Mouse (Mus musculus) CH12.LX (cell line): ENCODE results near the gene Cpsf4. TPM values are rescaled to one million over a fixed set of nuclear protein-coding genes. Genes with fewer than 3 reads are reported as not detected.

Experiments used
- DNase-seq: peaks from one replicate; pipeline ENCODE4 v3.0.0-alpha.2; 2013; ENCODE audit errors: extremely low read depth
- H3K27ac ChIP-seq: 2 replicates; pipeline ENCODE4 v1.5.1; 2012; ENCODE audit warnings: low read depth, mild to moderate bottlenecking, control low read depth, moderate library complexity; ENCODE audit not compliant: insufficient read depth
- H3K27me3 ChIP-seq: replicated peaks from 2 replicates; pipeline ENCODE3; 2012; ENCODE audit warnings: inconsistent platforms
- H3K36me3 ChIP-seq, 2 experiments: replicated peaks in 1 of 2; 2 replicates each; pipeline versions ENCODE3 to v1.6.1; 2012; ENCODE audit warnings: inconsistent platforms in 1 of 2, low read length in 1 of 2, mild to moderate bottlenecking in 1 of 2, mixed read lengths in 1 of 2, moderate library complexity in 1 of 2; ENCODE audit not compliant: control insufficient read depth in 1 of 2, insufficient read depth in 1 of 2
- H3K4me1 ChIP-seq, 2 experiments: 2 replicates each; pipeline ENCODE4 v1.6.1; 2012; ENCODE audit warnings: inconsistent platforms in 1 of 2, moderate library complexity in 1 of 2; ENCODE audit not compliant: insufficient read depth in 2 of 2, control insufficient read depth in 1 of 2
- H3K4me2 ChIP-seq: 2 replicates; pipeline ENCODE4 v1.6.1; 2012; ENCODE audit warnings: low read depth, mild to moderate bottlenecking, control low read depth; ENCODE audit not compliant: poor library complexity, insufficient read depth, severe bottlenecking
- H3K4me3 ChIP-seq, 3 experiments: fragments of 150-350 bp in 1 of 3; sonication (generic) in 1 of 3; replicated peaks in 1 of 3; 2 replicates each; pipeline versions ENCODE3 to v1.5.1; 2011 to 2012; ENCODE audit warnings: low read depth in 2 of 3, low read length in 2 of 3, mild to moderate bottlenecking in 2 of 3, moderate library complexity in 2 of 3, control low read depth in 1 of 3, improper control_type of control experiment in 1 of 3, inconsistent platforms in 1 of 3, mixed read lengths in 1 of 3; ENCODE audit not compliant: poor library complexity in 1 of 3
- H3K79me2 ChIP-seq: replicated peaks from 2 replicates; pipeline ENCODE4 v1.6.1; 2012; ENCODE audit warnings: mild to moderate bottlenecking, moderate library complexity; ENCODE audit not compliant: control insufficient read depth, poor library complexity, insufficient read depth, severe bottlenecking; ENCODE audit errors: extremely low read depth
- H3K9ac ChIP-seq: 2 replicates; pipeline ENCODE4 v1.6.1; 2012; ENCODE audit warnings: low read depth, mild to moderate bottlenecking, control low read depth, moderate library complexity; ENCODE audit not compliant: insufficient read depth
- H3K9me3 ChIP-seq: replicated peaks from 2 replicates; pipeline ENCODE3; 2012; ENCODE audit warnings: low read length, inconsistent platforms, mixed read lengths
- BHLHE40 ChIP-seq: IDR thresholded peaks from 2 replicates; pipeline ENCODE4 v1.6.1; 2011; ENCODE audit warnings: mild to moderate bottlenecking, low read depth, low read length, improper control_type of control experiment
- CHD2 ChIP-seq: IDR thresholded peaks from 2 replicates; pipeline ENCODE4 v1.6.1; 2011; ENCODE audit warnings: low read length, improper control_type of control experiment
- CTCF ChIP-seq, 2 experiments: IDR thresholded peaks in 1 of 2; conservative IDR thresholded peaks in 1 of 2; 2 replicates each; pipeline ENCODE4 v1.5.1; 2011 to 2012; ENCODE audit warnings: low read depth in 2 of 2, low read length in 2 of 2, improper control_type of control experiment in 1 of 2, inconsistent platforms in 1 of 2, mild to moderate bottlenecking in 1 of 2, moderate library complexity in 1 of 2
- ELF1 ChIP-seq: IDR thresholded peaks from 2 replicates; pipeline ENCODE4 v1.6.1; 2014; ENCODE audit warnings: low read depth, mild to moderate bottlenecking, inconsistent platforms, low read length, improper control_type of control experiment
- EP300 ChIP-seq: IDR thresholded peaks from 2 replicates; pipeline ENCODE4 v1.6.1; 2011; ENCODE audit warnings: low read length, improper control_type of control experiment
- GABPA ChIP-seq: IDR thresholded peaks from 2 replicates; pipeline ENCODE4 v1.6.1; 2012; ENCODE audit warnings: low read depth, low read length, improper control_type of control experiment, inconsistent platforms; ENCODE audit not compliant: insufficient replicate concordance
- HCFC1 ChIP-seq: IDR thresholded peaks from 2 replicates; pipeline ENCODE4 v1.6.1; 2012; ENCODE audit warnings: low read depth, mild to moderate bottlenecking, inconsistent platforms, low read length, improper control_type of control experiment
- IRF4 ChIP-seq: IDR thresholded peaks from 2 replicates; pipeline ENCODE4 v1.6.1; 2014; ENCODE audit warnings: low read depth, mild to moderate bottlenecking, inconsistent platforms, low read length, improper control_type of control experiment
- JUND ChIP-seq: conservative IDR thresholded peaks from 2 replicates; pipeline ENCODE4 v1.6.1; 2011; ENCODE audit warnings: low read depth, low read length, improper control_type of control experiment
- KAT2A ChIP-seq: IDR thresholded peaks from 2 replicates; pipeline ENCODE4 v1.6.1; 2012; ENCODE audit warnings: low read length, improper control_type of control experiment, inconsistent platforms; ENCODE audit not compliant: insufficient replicate concordance
- MAX ChIP-seq: IDR thresholded peaks from 2 replicates; pipeline ENCODE4 v1.6.1; 2011; ENCODE audit warnings: low read length, improper control_type of control experiment
- MXI1 ChIP-seq: IDR thresholded peaks from 2 replicates; pipeline ENCODE4 v1.6.1; 2011; ENCODE audit warnings: mild to moderate bottlenecking, low read depth, low read length, improper control_type of control experiment
- MYC ChIP-seq: IDR thresholded peaks from 2 replicates; pipeline ENCODE4 v1.6.1; 2011; ENCODE audit warnings: low read depth, mild to moderate bottlenecking, improper control_type of control experiment, low read length
- NELFE ChIP-seq: IDR thresholded peaks from 2 replicates; pipeline ENCODE4 v1.6.1; 2011; ENCODE audit warnings: low read depth, low read length, improper control_type of control experiment
- NRF1 ChIP-seq: IDR thresholded peaks from 2 replicates; pipeline ENCODE4 v1.6.1; 2014; ENCODE audit warnings: low read depth, mild to moderate bottlenecking, inconsistent platforms, low read length, improper control_type of control experiment, moderate library complexity
- POLR2A ChIP-seq: IDR thresholded peaks from 2 replicates; pipeline ENCODE4 v1.6.1; 2011; ENCODE audit warnings: low read depth, mild to moderate bottlenecking, improper control_type of control experiment, low read length
- POLR2AphosphoS2 ChIP-seq: IDR thresholded peaks from 2 replicates; pipeline ENCODE4 v1.6.1; 2011; ENCODE audit warnings: low read depth, low read length, improper control_type of control experiment
- SIN3A ChIP-seq: IDR thresholded peaks from 2 replicates; pipeline ENCODE4 v1.6.1; 2012; ENCODE audit warnings: low read length, improper control_type of control experiment, inconsistent platforms
- SMC3 ChIP-seq: IDR thresholded peaks from 2 replicates; pipeline ENCODE4 v1.6.1; 2011; ENCODE audit warnings: low read depth, low read length, improper control_type of control experiment
- TBP ChIP-seq: conservative IDR thresholded peaks from 2 replicates; pipeline ENCODE4 v1.6.1; 2011; ENCODE audit warnings: low read depth, low read length, improper control_type of control experiment
- TCF12 ChIP-seq: IDR thresholded peaks from 2 replicates; pipeline ENCODE4 v1.6.1; 2014; ENCODE audit warnings: low read depth, mild to moderate bottlenecking, inconsistent platforms, low read length, improper control_type of control experiment
- UBTF ChIP-seq: IDR thresholded peaks from 2 replicates; pipeline ENCODE4 v1.6.1; 2012; ENCODE audit warnings: low read depth, mild to moderate bottlenecking, inconsistent platforms, low read length, improper control_type of control experiment, moderate library complexity
- USF1 ChIP-seq: IDR thresholded peaks from 2 replicates; pipeline ENCODE4 v1.6.1; 2014; ENCODE audit warnings: low read depth, mild to moderate bottlenecking, inconsistent platforms, low read length, improper control_type of control experiment
- USF2 ChIP-seq: conservative IDR thresholded peaks from 2 replicates; pipeline ENCODE4 v1.6.1; 2011; ENCODE audit warnings: low read depth, low read length, improper control_type of control experiment
- ZKSCAN1 ChIP-seq: IDR thresholded peaks from 2 replicates; pipeline ENCODE4 v1.6.1; 2012; ENCODE audit warnings: low read depth, inconsistent platforms, low read length, improper control_type of control experiment, borderline replicate concordance
- ZMIZ1 ChIP-seq: IDR thresholded peaks from 2 replicates; pipeline ENCODE4 v1.6.1; 2012; ENCODE audit warnings: low read depth, mild to moderate bottlenecking, inconsistent platforms, low read length, improper control_type of control experiment
- dilution Hi-C: fragments of 300-500 bp; cut with MboI; formaldehyde crosslinking; loops from 2 replicates; pipeline ENCODE4 v1.14.3; 2020; ENCODE audit warnings: low sequenced_read_pairs; ENCODE audit not compliant: extremely low pct_unique_long_range_greater_than_20kb, extremely low pct_ligation_motif_present
- in situ Hi-C: fragments of 300-500 bp; cut with MboI; formaldehyde crosslinking; loops from 3 replicates; pipeline ENCODE4 v1.14.3; 2019; ENCODE audit warnings: low sequenced_read_pairs, low pct_ligation_motif_present, low pct_unique_long_range_greater_than_20kb, mixed read lengths
- polyA plus RNA-seq: library from polyadenylated mRNA; unstranded; fragments of >175 nt; gene quantifications from 2 replicates; pipeline ENCODE4 v1.2.1, GENCODE M21; 2012; ENCODE audit warnings: low read depth; ENCODE audit not compliant: insufficient read length
- total RNA-seq, 2 experiments: library from RNA; depleted of rRNA; stranded (reverse); fragments of 300-350 nt in 1 of 2; fragments of >200 nt in 1 of 2; gene quantifications; 2 replicates each; pipeline ENCODE4 v1.2.3; 2012 to 2014

Cpsf4 gene
- total and polyA plus RNA-seq, 3 experiments, result 56.3 to 70.7 (median 59.2) TPM

DNA sequence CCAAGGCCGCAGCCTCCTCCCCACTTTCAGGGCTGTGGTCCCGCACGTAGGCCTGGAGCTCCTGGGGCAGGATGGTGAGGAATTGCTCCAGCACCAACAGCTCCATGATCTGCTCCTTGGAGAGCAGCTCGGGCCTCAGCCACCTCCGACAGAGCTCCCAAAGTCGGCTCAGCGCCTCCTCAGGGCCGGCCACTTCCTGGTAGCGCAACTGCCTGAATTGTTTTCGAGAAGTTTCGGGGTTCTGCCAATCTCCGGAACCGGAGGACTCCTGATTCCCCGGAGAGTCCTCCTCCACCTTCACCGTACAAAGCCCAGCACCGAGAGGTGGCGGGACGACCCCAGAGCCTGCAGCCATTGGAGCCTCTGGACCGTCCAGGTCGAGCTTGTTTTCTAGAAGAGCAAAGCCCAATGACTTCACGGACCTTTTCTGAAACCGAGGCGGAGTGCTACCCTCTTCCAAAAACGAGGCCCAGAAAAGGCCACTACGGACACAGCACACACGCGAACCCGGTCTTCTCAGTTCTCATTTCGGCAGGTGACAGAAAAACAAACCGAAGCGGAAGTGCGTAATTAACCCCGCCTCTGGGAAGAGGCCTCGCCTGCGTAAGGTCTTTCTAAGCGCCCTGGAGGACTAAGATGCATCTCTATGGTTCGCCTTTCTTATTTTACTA is 34.4 kb downstream of the Cpsf4 start, which contains the start of gene Zkscan14:
Zkscan14 (minus strand) TSS at position 548 of the 671 bp plus-strand sequence.
- Histone ChIP-seq H3K4me1 (peaks cover 6 to 41% of the 10 kb centered on the region in 2 experiments; a peak in 3 of 4 replicates), H3K4me2 (peak within 1 kb of the TSS; percentile 91; the same call in 1 of the 2 replicates), H3K27me3 (no peaks in the 10 kb centered on the region), H3K9ac (peak within 1 kb of the TSS; percentile 74), H3K36me3 (peaks cover 16 to 21% of the 10 kb centered on the region in 2 experiments), H3K27ac (peak within 1 kb of the TSS; percentile 59), H3K4me3 (peak within 1 kb of the TSS; percentile 90 to 94 (median 92)), H3K79me2 (peaks cover 20% of the 10 kb centered on the region), H3K9me3 (no peaks in the 10 kb centered on the region)
- dilution Hi-C loops, result no loop called here
- DNase-seq, result peak; percentile 96
- in situ Hi-C loops, result no loop called here
- TF ChIP-seq ELF1 (peak; percentile 84), CHD2 (no peak), SMC3 (no peak), ZKSCAN1 (no peak), NRF1 (peak; percentile 36), SIN3A (peak; percentile 99), EP300 (no peak), POLR2AphosphoS2 (no peak; the same call in 1 of the 2 replicates), IRF4 (peak; percentile 79), MXI1 (peak; percentile 98), MYC (peak; percentile 63; the same call in 1 of the 2 replicates), KAT2A (peak; percentile 79; the same call in 1 of the 2 replicates), TCF12 (peak; percentile 70; the same call in 1 of the 2 replicates), USF1 (no peak), MAX (peak; percentile 62), BHLHE40 (peak; percentile 85), GABPA (peak; percentile 62), USF2 (no peak), NELFE (peak; percentile 79), UBTF (no peak), HCFC1 (peak; percentile 89), JUND (0 out of 2 replicates have a peak, but pooled peaks have one; percentile 33), CTCF (conservative IDR thresholded peaks at IDR 0.05 in 1 of 2, IDR thresholded peaks at IDR 0.05 in 1 of 2; ENCODE audit: low read depth in 2 of 2, low read length in 2 of 2) (no peak), POLR2A (peak; percentile 90), ZMIZ1 (peak; percentile 48; the same call in 1 of the 2 replicates), TBP (peak; percentile 86)
